Mouse (Mus musculus): ENCODE measurements around the gene Gm13420. TPM values are rescaled to one million over a fixed set of nuclear protein-coding genes. Genes with fewer than 3 reads are reported as not detected.

The Gm13420 gene
- polyA plus RNA-seq, 1 experiment from 2014 or later = 1.8 TPM

Other genes starting within 250 kb of the Gm13420 start
- gene Rapgef1, start 132.0 kb downstream of the Gm13420 start, polyA plus RNA-seq (2015; fragmentation: Nextera tagmentation; extraction: Ambion mirVana) = 12.4 and 13.8 TPM in 2 replicates
- gene Gm13547, start 7.6 kb upstream of the Gm13420 start, polyA plus RNA-seq (2015; fragmentation: Nextera tagmentation; extraction: Ambion mirVana) = 0.28 TPM in 1 of 2 replicates, not detected in the other
- gene Coq4, start 35.8 kb upstream of the Gm13420 start, polyA plus RNA-seq (2015; fragmentation: Nextera tagmentation; extraction: Ambion mirVana) = 40.9 and 41.8 TPM in 2 replicates
- 37.6 and 41.8 TPM in 2 replicates for gene Trub2, start 36.8 kb upstream of the Gm13420 start, polyA plus RNA-seq (2015; fragmentation: Nextera tagmentation; extraction: Ambion mirVana)
- gene Slc27a4, start 50.9 kb upstream of the Gm13420 start, polyA plus RNA-seq (2015; fragmentation: Nextera tagmentation; extraction: Ambion mirVana) = 15.6 and 16.4 TPM in 2 replicates
- gene Urm1, start 68.4 kb upstream of the Gm13420 start, polyA plus RNA-seq (2015; fragmentation: Nextera tagmentation; extraction: Ambion mirVana) = 30.0 and 30.1 TPM in 2 replicates
- 19.4 and 21.5 TPM in 2 replicates for gene Cercam, start 117.5 kb upstream of the Gm13420 start, polyA plus RNA-seq (2015; fragmentation: Nextera tagmentation; extraction: Ambion mirVana)
- gene Odf2, start 137.5 kb upstream of the Gm13420 start, polyA plus RNA-seq (2015; fragmentation: Nextera tagmentation; extraction: Ambion mirVana) = 72.9 and 81.5 TPM in 2 replicates
- 60.1 and 65.5 TPM in 2 replicates for gene Gle1, start 183.7 kb upstream of the Gm13420 start, polyA plus RNA-seq (2015; fragmentation: Nextera tagmentation; extraction: Ambion mirVana)
- 82.0 and 103 TPM in 2 replicates for gene Sptan1, start 213.9 kb upstream of the Gm13420 start, polyA plus RNA-seq (2015; fragmentation: Nextera tagmentation; extraction: Ambion mirVana)